Mouse (Mus musculus): ENCODE results near the gene Tex38. TPM values are rescaled to one million over a fixed set of nuclear protein-coding genes. Genes with fewer than 3 reads are reported as not detected.

Tex38 gene
- total RNA-seq, 1 experiment from 2014 or later, result 0.70 TPM

Other genes with a start within 250 kb of the Tex38 start
- gene Cyp4a31, start 217.4 kb downstream of the Tex38 start, total RNA-seq (2017), result not detected in 2 replicates
- not detected in 2 replicates for gene Cyp4a32, start 180.0 kb downstream of the Tex38 start, total RNA-seq (2017)
- gene Cyp4b1, start 133.3 kb downstream of the Tex38 start, total RNA-seq (2017), result not detected in 2 replicates
- gene Efcab14, start 43.3 kb downstream of the Tex38 start, total RNA-seq (2017), result 49.6 and 52.4 TPM in 2 replicates
- gene Atpaf1, start 3.8 kb upstream of the Tex38 start, total RNA-seq (2017), result 9.1 and 9.6 TPM in 2 replicates
- gene Mob3c, start 47.1 kb upstream of the Tex38 start, total RNA-seq (2017), result 16.5 and 20.5 TPM in 2 replicates
- gene Mknk1, start 58.2 kb upstream of the Tex38 start, total RNA-seq (2017), result 210 and 228 TPM in 2 replicates
- gene Kncn, start 103.4 kb upstream of the Tex38 start, total RNA-seq (2017), result not detected in 2 replicates
- gene 6430628N08Rik, start 109.6 kb upstream of the Tex38 start, total RNA-seq (2017), result 0.25 TPM in 1 of 2 replicates, not detected in the other
- not detected in 2 replicates for gene Dmbx1, start 158.9 kb upstream of the Tex38 start, total RNA-seq (2017)
- gene Faah, start 236.9 kb upstream of the Tex38 start, total RNA-seq (2017), result 14.7 and 15.8 TPM in 2 replicates

Measured in neutrophil, adult 5-6 weeks (primary cell).